Mouse (Mus musculus): ENCODE measurements at regions not wholly inside any gene's neighbourhood (a gene's known extent, or its start where the extent isn't known, plus 50 kb on each side); places are given as distances from the start of the nearest gene placed in this dataset.

DNA sequence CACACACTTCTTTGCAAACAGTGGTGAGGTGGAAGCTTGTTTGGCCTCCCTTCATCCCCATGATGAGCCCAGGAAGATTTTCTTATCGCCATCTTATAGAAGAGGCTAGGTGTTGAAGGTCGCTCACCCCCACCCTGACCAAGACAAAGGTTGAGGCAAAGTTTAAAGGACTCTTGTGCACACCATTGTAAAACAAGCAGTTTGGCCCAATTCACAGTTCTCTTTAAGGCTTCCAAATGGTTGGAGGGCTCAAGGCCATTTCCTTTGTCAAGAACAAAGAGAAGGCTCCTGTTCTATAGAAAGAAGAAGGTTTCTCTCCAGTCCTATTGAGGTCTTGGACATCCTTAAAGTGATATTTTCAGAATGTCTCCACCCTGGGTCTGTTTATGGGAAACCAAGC is 67.8 kb upstream of the Dhx15 start:
- Histone ChIP-seq H3K36me3 (ENCODE audit: control insufficient read depth, insufficient read depth, low read length) (no peaks in the 10 kb centered on the region), H3K27ac (ENCODE audit: insufficient read depth, low read depth, low read length) (no peak overlapping the region), H3K27me3 (ENCODE audit: control insufficient read depth, insufficient read depth, low read length) (no peaks in the 10 kb centered on the region), H3K4me1 (ENCODE audit: control insufficient read depth, insufficient read depth, insufficient read length, low read length) (no peaks in the 10 kb centered on the region), H3K4me3 (ENCODE audit: low read depth, low read length) (no peak overlapping the region)
- 89% methylated on average over 2 of the region's 2 CpGs for WGBS
- TF ChIP-seq CTCF (IDR thresholded peaks at IDR 0.05; ENCODE audit: extremely low read depth, insufficient read length, insufficient replicate concordance, low read depth, low read length), result no peak

DNA sequence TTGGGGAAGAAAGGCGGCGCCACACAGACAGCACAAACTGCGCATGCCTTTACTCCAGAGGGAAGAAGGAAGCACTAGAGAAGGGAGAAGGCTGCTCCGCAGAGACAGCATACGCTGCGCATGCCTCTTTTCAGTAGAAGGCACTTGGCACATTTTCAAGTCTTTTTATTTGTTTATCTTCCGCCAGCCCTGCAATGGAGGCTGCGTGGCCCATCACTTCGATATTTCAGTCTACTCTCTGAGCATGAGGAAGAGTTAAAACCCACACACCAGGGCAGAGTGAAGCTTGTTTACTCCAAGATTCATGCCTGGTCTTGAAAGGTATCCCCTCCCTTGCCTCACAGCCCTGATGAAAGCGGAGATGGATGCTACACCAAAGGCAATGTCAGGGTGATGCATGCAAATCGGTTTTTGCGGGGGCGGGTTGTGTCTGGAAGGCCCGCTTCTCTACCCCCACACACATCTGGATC is 64.3 kb upstream of the Dhx15 start:
- no peaks in the 10 kb centered on the region for H3K36me3 ChIP-seq (ENCODE audit: control insufficient read depth, insufficient read depth, low read length)
- TF ChIP-seq CTCF (IDR thresholded peaks at IDR 0.05; ENCODE audit: extremely low read depth, insufficient read length, insufficient replicate concordance, low read depth, low read length), result no peak
- TF ChIP-seq POLR2A (IDR thresholded peaks at IDR 0.05; ENCODE audit: low read depth, low read length), result no peak
- H3K27me3 ChIP-seq (ENCODE audit: control insufficient read depth, insufficient read depth, low read length), result no peaks in the 10 kb centered on the region
- WGBS, result 57% methylated on average over 14 of the region's 14 CpGs
- no peaks in the 10 kb centered on the region for H3K4me1 ChIP-seq (ENCODE audit: control insufficient read depth, insufficient read depth, insufficient read length, low read length)
- H3K4me3 ChIP-seq (ENCODE audit: low read depth, low read length), result no peak overlapping the region
- no peak overlapping the region for H3K27ac ChIP-seq (ENCODE audit: insufficient read depth, low read depth, low read length)

DNA sequence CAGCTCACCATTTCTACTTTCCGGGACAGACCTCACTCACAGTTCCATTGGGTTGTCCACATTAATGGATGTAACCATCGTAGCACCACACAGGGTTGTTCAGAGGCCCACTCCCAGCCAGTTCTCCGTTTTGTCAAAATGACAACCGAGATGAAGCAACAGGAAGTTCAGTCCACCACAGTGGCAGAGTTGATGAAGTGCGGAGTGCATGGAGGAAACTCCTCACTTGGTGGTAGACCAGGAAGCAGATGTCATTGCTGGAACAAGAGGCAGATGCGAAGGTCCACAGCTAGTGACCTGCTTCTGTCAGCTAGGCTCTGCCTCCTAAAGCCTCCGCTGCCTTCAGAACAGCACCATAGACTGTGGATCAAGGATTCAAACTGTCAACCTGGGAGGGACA is 59.5 kb upstream of the Dhx15 start:
- 78% methylated on average over 7 of the region's 7 CpGs for WGBS
- TF ChIP-seq POLR2A (IDR thresholded peaks at IDR 0.05; ENCODE audit: low read depth, low read length) (no peak), CTCF (IDR thresholded peaks at IDR 0.05; ENCODE audit: extremely low read depth, insufficient read length, insufficient replicate concordance, low read depth, low read length) (no peak)
- no peak overlapping the region for H3K4me3 ChIP-seq (ENCODE audit: low read depth, low read length)
- H3K4me1 ChIP-seq (ENCODE audit: control insufficient read depth, insufficient read depth, insufficient read length, low read length), result no peaks in the 10 kb centered on the region
- H3K36me3 ChIP-seq (ENCODE audit: control insufficient read depth, insufficient read depth, low read length), result no peaks in the 10 kb centered on the region
- H3K27ac ChIP-seq (ENCODE audit: insufficient read depth, low read depth, low read length), result no peak overlapping the region
- H3K27me3 ChIP-seq (ENCODE audit: control insufficient read depth, insufficient read depth, low read length), result no peaks in the 10 kb centered on the region; the same call in 1 of the 2 replicates

GRCm38 (mm10) chr5:52243931-52244330 is 53.6 kb upstream of the Dhx15 start:
- Histone ChIP-seq H3K36me3 (ENCODE audit: control insufficient read depth, insufficient read depth, low read length) (no peaks in the 10 kb centered on the region), H3K4me3 (ENCODE audit: low read depth, low read length) (no peak overlapping the region), H3K27me3 (ENCODE audit: control insufficient read depth, insufficient read depth, low read length) (no peaks in the 10 kb centered on the region; the same call in 1 of the 2 replicates), H3K27ac (ENCODE audit: insufficient read depth, low read depth, low read length) (no peak overlapping the region), H3K4me1 (ENCODE audit: control insufficient read depth, insufficient read depth, insufficient read length, low read length) (no peaks in the 10 kb centered on the region)
- no peak for TF ChIP-seq POLR2A (IDR thresholded peaks at IDR 0.05; ENCODE audit: low read depth, low read length)
- 45% methylated on average over 4 of the region's 4 CpGs for WGBS

GRCm38 (mm10) chr5:52242414-52242813 is 52.1 kb upstream of the Dhx15 start:
- no peaks in the 10 kb centered on the region for H3K4me1 ChIP-seq (ENCODE audit: control insufficient read depth, insufficient read depth, insufficient read length, low read length)
- H3K4me3 ChIP-seq (ENCODE audit: low read depth, low read length), result no peak overlapping the region
- H3K27ac ChIP-seq (ENCODE audit: insufficient read depth, low read depth, low read length), result no peak overlapping the region
- H3K27me3 ChIP-seq (ENCODE audit: control insufficient read depth, insufficient read depth, low read length), result no peaks in the 10 kb centered on the region; the same call in 1 of the 2 replicates
- no peaks in the 10 kb centered on the region for H3K36me3 ChIP-seq (ENCODE audit: control insufficient read depth, insufficient read depth, low read length)
- TF ChIP-seq CTCF (IDR thresholded peaks at IDR 0.05; ENCODE audit: extremely low read depth, insufficient read length, insufficient replicate concordance, low read depth, low read length) (no peak), POLR2A (IDR thresholded peaks at IDR 0.05; ENCODE audit: low read depth, low read length) (no peak)
- whole genome bisulfite sequencing, result 81% methylated on average over 2 of the region's 2 CpGs

GRCm38 (mm10) chr5:52240540-52240939 is 50.2 kb upstream of the Dhx15 start:
- Histone ChIP-seq H3K27me3 (ENCODE audit: control insufficient read depth, insufficient read depth, low read length) (no peaks in the 10 kb centered on the region; the same call in 1 of the 2 replicates), H3K4me3 (ENCODE audit: low read depth, low read length) (no peak overlapping the region), H3K4me1 (ENCODE audit: control insufficient read depth, insufficient read depth, insufficient read length, low read length) (no peaks in the 10 kb centered on the region), H3K27ac (ENCODE audit: insufficient read depth, low read depth, low read length) (no peak overlapping the region), H3K36me3 (ENCODE audit: control insufficient read depth, insufficient read depth, low read length) (no peaks in the 10 kb centered on the region)
- 3% methylated on average over 2 of the region's 2 CpGs for WGBS
- TF ChIP-seq CTCF (IDR thresholded peaks at IDR 0.05; ENCODE audit: extremely low read depth, insufficient read length, insufficient replicate concordance, low read depth, low read length), result peak; percentile 48; the same call in 1 of the 2 replicates
- no peak for TF ChIP-seq POLR2A (IDR thresholded peaks at IDR 0.05; ENCODE audit: low read depth, low read length)
